Mouse (Mus musculus) spleen, postnatal 4 days (tissue): Measurements from ENCODE around the gene Ube2o.
"Not testable (repeated sequence)": the region's sequence is repeated elsewhere in the genome, so short reads cannot be mapped to it uniquely, and the experiment has no call there.

Experiments
- DNase-seq, 2 experiments: peaks; one replicate each; pipeline ENCODE4 v3.0.0; 2022; ENCODE audit warnings: low spot score in 2 of 2

Ube2o gene

GRCm38 (mm10) chr11:116513531-116514038 lies 67.7 kb downstream of the Ube2o start:
- DNase-seq: no peak

DNA sequence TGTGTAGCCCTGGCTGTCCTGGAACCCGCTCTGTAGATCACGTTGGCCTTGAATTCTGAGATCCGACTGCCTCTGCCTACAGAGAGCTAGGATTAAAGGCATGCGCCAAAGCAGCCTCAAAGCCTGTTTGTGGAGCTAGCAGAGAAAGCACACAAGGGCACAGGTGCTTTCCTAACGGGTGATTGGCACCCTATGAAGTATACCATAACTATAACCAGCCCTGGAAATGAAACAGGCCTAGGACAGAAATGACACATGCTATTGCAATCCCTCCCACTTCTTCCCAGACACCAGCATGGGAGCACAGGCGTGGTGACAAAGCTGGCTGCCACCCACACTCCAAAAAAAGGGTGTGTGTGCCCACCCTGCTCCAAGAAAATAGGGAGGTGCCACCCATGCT lies 68.3 kb downstream of the Ube2o start:
- DNase-seq: no peak

- no peak for DNase-seq
These were observed 69.1 kb downstream of the Ube2o start for GRCm38 (mm10) chr11:116512154-116512553.

DNA sequence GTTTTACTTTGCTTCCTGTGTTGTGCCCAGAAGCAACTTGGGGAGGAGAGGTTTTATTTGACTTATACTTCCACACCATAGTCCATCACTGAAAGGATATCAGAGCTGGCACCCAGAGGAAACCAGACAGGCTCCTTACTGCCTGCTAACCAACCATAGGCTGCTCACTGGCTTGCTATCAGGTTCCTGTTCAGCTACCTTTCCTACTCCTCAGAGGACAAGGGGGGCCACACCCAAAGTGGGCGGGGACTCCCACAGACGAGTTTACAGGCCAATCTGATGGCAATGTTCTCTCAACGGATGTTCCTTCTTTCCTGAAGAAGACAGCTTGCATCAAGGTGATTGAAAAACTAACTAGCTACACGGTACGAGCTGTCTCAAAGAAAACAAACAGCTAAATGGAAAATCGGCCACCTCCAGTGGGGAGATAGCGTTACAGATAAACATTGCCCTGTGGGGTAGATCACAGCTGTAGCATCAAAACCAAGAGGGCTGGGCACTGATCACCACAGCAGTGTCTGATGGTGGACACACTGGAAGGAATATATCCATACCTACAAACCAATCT lies 69.9 kb downstream of the Ube2o start:
- DNase-seq: peak in 1 of 2 experiments; percentile 67

GRCm38 (mm10) chr11:116508689-116509088 lies 72.6 kb downstream of the Ube2o start:
- no peak for DNase-seq

GRCm38 (mm10) chr11:116506151-116506875 lies 74.9 kb downstream of the Ube2o start:
- peak in 1 of 2 experiments; percentile 52 for DNase-seq

GRCm38 (mm10) chr11:116505573-116505972 lies 75.7 kb downstream of the Ube2o start:
- DNase-seq: no peak

DNA sequence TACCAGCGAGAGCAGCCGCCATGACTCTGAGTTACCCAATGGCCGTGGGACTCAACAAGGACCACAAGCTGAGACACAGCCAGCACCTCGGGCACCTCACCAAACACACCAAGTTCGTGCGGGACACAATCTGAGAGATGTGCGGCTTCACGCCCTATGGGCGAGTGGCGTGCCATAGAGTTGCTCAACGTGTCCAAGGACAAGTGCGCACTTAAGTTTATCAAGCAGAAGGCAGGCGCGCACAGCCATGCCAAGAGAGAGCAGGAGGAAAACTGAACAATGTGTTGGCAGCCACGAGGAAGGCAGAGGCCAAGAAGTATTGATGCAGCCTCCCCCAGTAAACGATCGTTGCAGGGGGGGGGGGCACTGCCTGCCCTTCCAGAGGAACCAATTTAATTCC lies 76.7 kb downstream of the Ube2o start:
- DNase-seq: no peak

- DNase-seq: peak in 1 of 2 experiments; percentile 42
These were observed 80.1 kb downstream of the Ube2o start for GRCm38 (mm10) chr11:116501005-116501746.

DNA sequence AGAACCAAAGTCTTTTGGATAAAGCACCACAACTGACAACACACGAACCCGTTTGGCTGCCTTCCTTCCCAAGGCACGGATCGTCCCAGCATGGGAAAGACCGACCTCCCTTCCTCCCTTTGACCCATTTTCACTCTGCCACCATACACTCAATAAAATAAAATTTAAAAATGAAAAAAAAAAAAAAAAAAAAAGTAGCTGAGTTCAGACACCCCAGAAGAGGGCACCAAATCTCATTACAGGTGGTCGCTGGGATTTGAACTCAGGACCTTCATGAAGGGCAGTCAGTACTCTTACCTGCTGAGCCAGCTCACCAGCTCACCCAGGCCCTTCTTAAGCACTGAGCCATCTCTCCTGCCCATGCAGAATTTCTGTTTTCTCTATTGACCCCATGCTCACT lies 82.2 kb downstream of the Ube2o start:
- DNase-seq: no peak

DNA sequence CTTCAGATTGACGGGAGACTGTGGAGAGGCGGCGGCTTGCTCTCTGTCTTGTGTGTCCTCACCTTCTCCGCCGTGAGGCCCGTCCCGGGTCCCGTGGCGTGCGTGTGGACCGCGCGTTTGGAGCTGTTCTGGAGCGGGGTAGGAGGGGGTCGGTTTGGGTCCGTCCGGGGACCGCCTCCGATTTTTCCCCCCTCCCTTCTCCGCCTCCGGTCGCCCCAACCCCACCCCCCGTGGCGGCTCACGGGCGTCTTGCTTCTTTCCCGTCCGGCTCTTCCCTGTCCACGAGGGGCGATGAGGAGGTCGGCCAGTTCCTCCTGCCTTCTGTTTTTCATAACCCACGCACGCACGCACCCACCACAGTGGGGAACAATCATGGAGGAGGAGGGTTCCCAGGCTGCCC lies 82.7 kb downstream of the Ube2o start:
- no peak for DNase-seq

DNA sequence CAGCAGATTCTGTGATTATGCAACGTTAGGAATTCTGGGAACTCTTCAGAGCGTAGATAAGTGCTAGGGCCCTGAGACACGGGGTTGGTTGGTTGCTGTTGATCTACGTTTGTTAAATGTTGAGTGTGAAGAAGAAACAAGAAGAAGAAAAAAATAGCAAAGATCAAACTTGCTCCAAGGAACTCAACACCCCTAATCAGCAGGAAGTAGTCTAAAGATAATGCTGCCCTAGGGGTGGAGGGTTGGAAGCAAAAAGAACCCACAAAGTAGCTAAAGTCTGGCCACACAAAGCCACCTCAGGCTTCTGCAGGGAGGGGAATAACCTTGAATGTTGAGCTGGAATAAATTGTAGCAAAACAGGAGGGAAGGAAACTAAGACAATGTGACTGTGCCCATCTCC lies 83.9 kb downstream of the Ube2o start:
- no peak for DNase-seq

- no peak for DNase-seq
These were observed 86.6 kb downstream of the Ube2o start for GRCm38 (mm10) chr11:116494474-116495174.

DNA sequence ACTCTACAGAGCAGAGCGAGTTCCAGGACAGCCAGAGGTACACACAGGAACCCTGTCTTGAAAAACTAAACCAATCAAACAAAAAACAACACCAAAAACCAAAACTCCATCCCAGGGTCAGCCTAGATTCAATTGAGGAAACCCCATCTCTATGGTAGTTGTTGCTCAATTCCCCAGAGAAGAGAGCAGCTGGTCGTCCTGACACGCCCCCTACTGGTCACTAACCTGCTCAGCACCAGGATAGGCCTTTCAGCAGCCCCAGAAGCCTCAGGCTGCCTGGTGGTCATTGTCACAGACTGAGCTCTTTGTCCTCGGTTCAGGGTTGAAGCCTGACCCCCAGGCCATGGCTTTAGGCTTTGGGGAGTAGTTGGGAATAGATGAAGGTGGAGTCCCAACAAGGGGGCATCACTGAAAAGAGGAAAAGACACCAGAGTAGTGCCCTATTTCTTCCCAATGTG lies 87.4 kb downstream of the Ube2o start, which contains the start of gene Prpsap1:
Gene Prpsap1 (minus strand): TSS at position 408 of the 458 bp plus-strand sequence.
- DNase-seq: peak; percentile 66 to 84

GRCm38 (mm10) chr11:116493191-116493590 lies 88.1 kb downstream of the Ube2o start:
- no peak for DNase-seq

DNA sequence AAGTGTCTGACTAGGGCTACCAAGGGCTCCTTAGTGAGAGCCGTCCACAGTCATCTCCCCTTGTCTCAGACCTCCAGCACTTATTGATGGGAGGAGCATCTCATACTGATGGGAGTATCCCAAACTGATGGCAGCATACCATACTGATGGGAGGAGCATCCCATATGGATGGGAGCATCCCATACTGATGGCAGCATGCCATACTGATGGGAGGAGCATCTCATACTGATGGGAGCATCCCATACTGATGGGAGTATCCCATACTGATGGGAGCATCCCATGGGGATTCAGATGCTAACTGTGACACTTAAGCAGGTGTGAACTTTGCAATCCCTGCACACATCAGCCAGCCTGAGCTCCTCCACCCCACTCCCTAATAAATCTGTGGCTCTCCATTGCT lies 88.7 kb downstream of the Ube2o start:
- not testable (repeated sequence) for DNase-seq

- DNase-seq: no peak
These were observed 89.9 kb downstream of the Ube2o start for GRCm38 (mm10) chr11:116491338-116491737.

DNA sequence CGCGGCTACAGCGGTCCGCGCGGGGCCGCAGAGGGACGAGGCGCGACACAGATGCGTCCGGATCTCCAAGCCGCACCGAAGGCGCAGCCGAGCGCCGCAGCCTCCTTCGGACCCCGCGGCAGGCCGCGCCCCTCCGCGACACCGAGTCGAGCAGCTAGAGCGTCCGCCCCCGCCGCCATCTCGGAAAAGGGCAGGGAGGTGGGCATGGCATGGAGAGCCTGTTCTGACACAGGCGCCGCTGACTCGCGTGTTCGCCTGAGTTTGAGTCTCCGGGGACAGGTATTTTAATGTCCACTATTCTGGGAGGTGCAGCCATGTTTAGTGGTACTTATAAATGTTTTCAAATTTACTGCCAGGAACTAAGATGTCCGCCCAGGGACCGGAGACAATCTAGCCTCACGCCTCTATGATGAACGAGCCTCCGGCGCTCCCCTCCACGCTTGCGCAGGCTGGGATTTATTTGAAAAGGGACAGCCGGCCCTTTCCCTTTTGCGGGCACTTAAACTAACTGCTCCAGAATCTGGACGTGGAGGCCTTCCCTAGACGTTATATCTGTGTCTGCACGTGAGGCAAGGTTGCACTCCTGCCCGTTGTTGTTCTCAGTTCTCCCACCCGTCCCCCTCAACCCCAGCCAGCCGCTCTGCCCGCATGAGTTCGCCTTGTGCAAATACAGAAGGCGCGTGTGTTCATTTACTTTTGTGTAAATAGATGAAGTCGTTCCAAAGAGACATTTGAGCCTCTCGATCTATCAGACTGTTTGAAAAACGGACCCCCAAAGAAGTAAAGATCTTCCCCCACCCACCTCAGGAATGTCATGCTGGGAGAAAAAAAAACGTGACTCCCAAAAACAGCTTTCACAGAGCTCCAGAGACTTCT lies 90.8 kb downstream of the Ube2o start:
- DNase-seq: peak; percentile 89 to 95

- no peak for DNase-seq
These were observed 91.4 kb downstream of the Ube2o start for GRCm38 (mm10) chr11:116489771-116490231.

DNA sequence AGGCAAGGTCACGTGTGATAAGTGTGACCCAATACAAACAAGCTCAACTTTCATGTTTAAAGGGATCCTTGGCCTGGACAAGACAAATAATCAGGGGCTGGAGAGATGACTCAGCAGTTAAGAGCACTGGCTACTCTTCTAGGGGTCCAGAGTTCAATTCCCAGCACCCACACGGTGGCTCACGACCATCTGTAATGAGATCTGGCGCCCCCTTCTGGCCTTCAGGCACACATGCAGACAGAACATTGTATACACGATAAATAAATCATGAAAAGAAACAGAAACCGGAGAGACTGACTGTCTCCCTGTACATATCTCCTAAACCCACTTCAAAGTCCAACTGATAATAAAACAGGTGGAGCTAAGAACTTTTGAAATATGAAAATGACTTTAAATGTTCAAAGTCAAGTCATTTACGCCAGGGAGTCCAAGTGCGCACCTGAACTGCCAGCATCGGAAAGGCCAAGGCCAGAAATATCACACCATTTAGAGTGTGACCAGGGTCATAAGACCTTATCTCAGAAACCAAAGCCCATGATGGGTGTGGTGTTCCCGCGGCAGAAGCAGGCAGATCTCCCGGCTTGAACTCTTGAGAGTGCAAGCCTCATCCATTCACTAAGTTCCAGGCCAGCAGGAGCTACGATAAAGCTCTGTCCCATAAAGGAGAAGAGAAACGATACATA lies 92.4 kb downstream of the Ube2o start:
- no peak for DNase-seq
